In the genomic region with DNA sequence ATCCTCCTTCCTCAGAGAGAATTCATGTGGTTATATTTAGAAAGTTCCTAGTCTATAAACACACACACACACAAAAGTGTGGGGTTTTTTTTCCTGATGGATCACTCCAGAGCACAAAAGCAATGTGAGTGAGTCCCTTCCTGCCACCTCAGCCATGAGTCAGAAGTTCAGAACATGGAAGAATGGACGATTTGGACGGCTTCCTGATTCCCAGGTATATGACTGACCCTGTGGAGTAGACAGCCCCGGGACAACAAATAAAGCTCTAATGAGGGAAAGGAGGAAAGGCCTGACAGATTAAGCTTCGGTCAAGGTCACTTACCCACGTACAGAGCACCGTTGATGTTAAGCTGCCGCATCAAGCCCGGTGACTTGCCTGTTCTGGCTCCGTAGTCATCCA, we compare ENCODE assay signal across 18 mouse cellular contexts.
DNase-seq lines count a peak whose midpoint lies in the region; ATAC-seq and TF ChIP-seq lines count a peak whose summit lies in the region.
"Had no signal": no experiment of that assay in that cellular context is flagged by ENCODE, and none has a peak within 500 bp of the region (broad histone marks: within the 10 kb centered on the region; RNA-seq: fewer than 3 reads in every experiment).

No protein-coding gene starts in this region.

- peak overlapping the region; percentile 38; the same call in 1 of the 2 replicates for H3K27ac ChIP-seq in heart, postnatal 0 days (ENCODE audit: low read depth)
- H3K27ac ChIP-seq in heart, embryonic 12.5 days (ENCODE audit: poor library complexity, severe bottlenecking): no peak overlapping the region
- no peak overlapping the region for H3K27ac ChIP-seq in stomach, postnatal 0 days (replicated peaks)
- H3K27ac ChIP-seq: forebrain, embryonic 13.5 days; hindbrain, embryonic 14.5 days; limb, embryonic 13.5 days; midbrain, embryonic 12.5 days had no signal

- DNase-seq in cerebellum, postnatal 10 days: peak; percentile 23 to 36
- DNase-seq in cerebellum, postnatal 4 days (ENCODE audit: low spot score in 2 of 2): no peak
- DNase-seq in heart, postnatal 0 days (ENCODE audit: low spot score): no peak
- DNase-seq in Muller cell, postnatal 12 days (ENCODE audit: inconsistent ontology term): peak; percentile 58
- DNase-seq in stomach, postnatal 0 days (ENCODE audit: low spot score): no peak
- DNase-seq: cerebellum, adult 18-20 months; cerebellum, postnatal 14 days; gastrocnemius, postnatal 14 days; kidney, postnatal 4 days; lung, postnatal 36 days; thymus, postnatal 4 days had no signal

- WGBS in heart, postnatal 0 days: 46% methylated on average over 9 of the region's 9 CpGs
- WGBS in heart, embryonic 12.5 days: 78% methylated on average over 9 of the region's 9 CpGs
- 67% methylated on average over 9 of the region's 9 CpGs for WGBS in stomach, postnatal 0 days

- no peak overlapping the region for H3K9ac ChIP-seq in heart, postnatal 0 days (replicated peaks; ENCODE audit: low read depth, low read length)
- no peak overlapping the region for H3K9ac ChIP-seq in heart, embryonic 12.5 days
- H3K9ac ChIP-seq in stomach, postnatal 0 days (ENCODE audit: low read length): no peak overlapping the region
- H3K9ac ChIP-seq: forebrain, embryonic 13.5 days; hindbrain, embryonic 14.5 days; limb, embryonic 13.5 days; midbrain, embryonic 12.5 days had no signal

- no peaks in the 10 kb centered on the region for H3K9me3 ChIP-seq in heart, postnatal 0 days (replicated peaks; ENCODE audit: control insufficient read depth, low read length)
- no peaks in the 10 kb centered on the region for H3K9me3 ChIP-seq in heart, embryonic 12.5 days (replicated peaks)
- no peaks in the 10 kb centered on the region for H3K9me3 ChIP-seq in stomach, postnatal 0 days (ENCODE audit: control insufficient read depth, low read length)
- H3K9me3 ChIP-seq: forebrain, embryonic 13.5 days; limb, embryonic 13.5 days; midbrain, embryonic 12.5 days had no signal

- H3K36me3 ChIP-seq in heart, postnatal 0 days (replicated peaks; ENCODE audit: control insufficient read depth, insufficient read depth, low read length): no peaks in the 10 kb centered on the region
- H3K36me3 ChIP-seq in heart, embryonic 12.5 days: no peaks in the 10 kb centered on the region
- no peaks in the 10 kb centered on the region; the same call in 1 of the 2 replicates for H3K36me3 ChIP-seq in stomach, postnatal 0 days (ENCODE audit: control insufficient read depth, insufficient read depth, low read length)
- H3K36me3 ChIP-seq: midbrain, embryonic 12.5 days had no signal

- no peak overlapping the region for H3K4me3 ChIP-seq in heart, postnatal 0 days (ENCODE audit: low read depth, low read length)
- H3K4me3 ChIP-seq in heart, embryonic 12.5 days: no peak overlapping the region
- no peak overlapping the region for H3K4me3 ChIP-seq in stomach, postnatal 0 days (ENCODE audit: low read depth, low read length)
- H3K4me3 ChIP-seq: forebrain, embryonic 13.5 days; limb, embryonic 13.5 days; midbrain, embryonic 12.5 days had no signal

- ATAC-seq in heart, postnatal 0 days (ENCODE audit: insufficient read depth, low read depth): no peak
- no peak for ATAC-seq in heart, embryonic 12.5 days (ENCODE audit: insufficient number of reproducible peaks, low FRiP score)
- ATAC-seq in stomach, postnatal 0 days (ENCODE audit: low FRiP score, low TSS enrichment): 0 out of 2 replicates have a peak, but pooled peaks have one; percentile 22
- ATAC-seq: forebrain, embryonic 13.5 days; intestine, postnatal 0 days had no signal

- TF ChIP-seq EP300 in heart, postnatal 0 days (IDR thresholded peaks at IDR 0.05; ENCODE audit: low read depth): no peak
- no peak for TF ChIP-seq EP300 in stomach, postnatal 0 days (optimal IDR thresholded peaks at IDR 0.05)

- H3K27me3 ChIP-seq in heart, postnatal 0 days (ENCODE audit: control insufficient read depth, insufficient read depth, low read length): no peaks in the 10 kb centered on the region
- H3K27me3 ChIP-seq in heart, embryonic 12.5 days (replicated peaks): no peaks in the 10 kb centered on the region
- no peaks in the 10 kb centered on the region for H3K27me3 ChIP-seq in stomach, postnatal 0 days (ENCODE audit: control insufficient read depth, insufficient read depth, low read length)
- H3K27me3 ChIP-seq: forebrain, embryonic 13.5 days; limb, embryonic 13.5 days; midbrain, embryonic 12.5 days had no signal

- peaks cover 36% of the 10 kb centered on the region for H3K4me1 ChIP-seq in heart, postnatal 0 days (ENCODE audit: control insufficient read depth, insufficient read depth)
- H3K4me1 ChIP-seq in heart, embryonic 12.5 days (replicated peaks): peaks cover 35% of the 10 kb centered on the region
- H3K4me1 ChIP-seq in stomach, postnatal 0 days (replicated peaks; ENCODE audit: control insufficient read depth, insufficient read depth): no peaks in the 10 kb centered on the region

- TF ChIP-seq CTCF in heart, postnatal 0 days (IDR thresholded peaks at IDR 0.05; ENCODE audit: low read depth): no peak
- TF ChIP-seq CTCF in stomach, postnatal 0 days (IDR thresholded peaks at IDR 0.05; ENCODE audit: low read depth): no peak

- no peak overlapping the region for H3K4me2 ChIP-seq in heart, postnatal 0 days (ENCODE audit: low read depth, low read length)
- no peak overlapping the region for H3K4me2 ChIP-seq in heart, embryonic 12.5 days
- no peak overlapping the region for H3K4me2 ChIP-seq in stomach, postnatal 0 days (replicated peaks; ENCODE audit: low read depth)
- H3K4me2 ChIP-seq: forebrain, embryonic 13.5 days; hindbrain, embryonic 14.5 days; limb, embryonic 13.5 days; liver, embryonic 11.5 days; midbrain, embryonic 12.5 days had no signal

Comparison
In these comparisons a context has a peak if more than half of its experiments do, and no peak if none do; other contexts are left out.
1. DNase-seq: peak in cerebellum, postnatal 10 days (2 of 2) and Muller cell, postnatal 12 days (single experiment); none in cerebellum, postnatal 4 days (0 of 2), heart, postnatal 0 days (single experiment) and stomach, postnatal 0 days (single experiment).